Mouse (Mus musculus) embryonic facial prominence, embryonic 14.5 days (tissue): ENCODE measurements around the gene Disp1. TPM values are rescaled to one million over a fixed set of nuclear protein-coding genes. Genes with fewer than 3 reads are reported as not detected.
A peak's percentile ranks its signal among the peaks of the same experiment; 100 is the strongest.

Experiments used
- ATAC-seq: fragments of 200-750 bp; cut with Nextera tagmentation; 2 replicates; pipeline ENCODE4 v1.8.0; 2017; ENCODE audit warnings: low read depth, moderate number of reproducible peaks, moderate TSS enrichment
- DNase-seq: peaks from one replicate; pipeline ENCODE4 v3.0.0-alpha.2; 2015; ENCODE audit warnings: low spot score
- H3K27ac ChIP-seq: fragments of 300-500 bp; sonication (generic); replicated peaks from 2 replicates; pipeline ENCODE4 v1.5.1; 2014; ENCODE audit warnings: low read depth, mild to moderate bottlenecking, low read length, moderate library complexity
- H3K27me3 ChIP-seq: fragments of 300-500 bp; sonication (generic); replicated peaks from 2 replicates; pipeline ENCODE4 v1.6.1; 2014; ENCODE audit warnings: low read length; ENCODE audit not compliant: control insufficient read depth, insufficient read depth
- H3K36me3 ChIP-seq: fragments of 300-500 bp; sonication (generic); 2 replicates; pipeline ENCODE4 v1.6.1; 2014; ENCODE audit warnings: low read length, mixed read lengths; ENCODE audit not compliant: control insufficient read depth, insufficient read depth
- H3K4me1 ChIP-seq: fragments of 300-500 bp; sonication (generic); 2 replicates; pipeline ENCODE4 v1.6.1; 2014; ENCODE audit warnings: antibody characterized with exemption, low read length; ENCODE audit not compliant: control insufficient read depth, insufficient read depth
- H3K4me2 ChIP-seq: fragments of 300-500 bp; sonication (generic); 2 replicates; pipeline ENCODE4 v1.6.1; 2014; ENCODE audit warnings: low read depth, mild to moderate bottlenecking, low read length, moderate library complexity, mixed read lengths
- H3K4me3 ChIP-seq: fragments of 300-500 bp; sonication (generic); 2 replicates; pipeline ENCODE4 v1.5.1; 2014; ENCODE audit warnings: low read depth, mild to moderate bottlenecking, low read length
- H3K9ac ChIP-seq: fragments of 300-500 bp; sonication (generic); 2 replicates; pipeline ENCODE4 v1.6.1; 2014; ENCODE audit warnings: low read depth, mild to moderate bottlenecking, low read length, moderate library complexity, mixed read lengths
- H3K9me3 ChIP-seq: fragments of 300-500 bp; sonication (generic); 2 replicates; pipeline ENCODE4 v1.6.1; 2016; ENCODE audit warnings: low read length; ENCODE audit not compliant: control insufficient read depth
- WGBS: fragments of 180-500 bp; shearing (Covaris S2); extraction: QIAGEN DNeasy Blood & Tissue Kit; methylation state at CpG from one replicate; pipeline ENCODE4 v1.1.7; 2014; 5-methylcytosine and 5-hydroxymethylcytosine counted together
- polyA plus RNA-seq: library from polyadenylated mRNA; unstranded; fragments of >200 nt; fragmentation: Nextera tagmentation; extraction: Ambion mirVana; gene quantifications from 2 replicates; pipeline ENCODE4 v1.2.1, GENCODE M21; 2014

Disp1 gene
- polyA plus RNA-seq, 1 experiment from 2014 or later, result 17.9 TPM

DNA sequence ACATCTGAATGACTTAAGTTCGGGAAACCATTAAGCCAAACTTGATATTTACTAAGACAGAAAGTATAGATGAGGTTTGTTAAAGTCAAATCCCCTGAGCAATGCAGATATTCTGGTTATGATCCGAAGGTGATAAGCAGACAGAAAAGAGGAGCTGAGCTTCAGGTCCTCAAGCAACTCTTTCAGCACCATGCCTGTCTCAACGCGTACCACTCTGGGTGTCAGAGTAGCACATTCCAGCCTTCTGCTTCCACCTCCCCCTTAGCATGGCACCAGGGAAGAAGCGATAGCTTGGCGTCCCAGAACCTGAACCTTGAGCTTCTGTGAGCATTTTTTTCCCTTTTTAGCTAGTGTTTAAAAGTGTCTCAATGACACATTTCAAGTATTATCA, 57.1 kb downstream of the Disp1 start:
- peak; percentile 79 for DNase-seq
- H3K27ac ChIP-seq, result peak overlapping the region; percentile 61; the same call in 1 of the 2 replicates
- H3K4me3 ChIP-seq, result no peak overlapping the region
- WGBS, result 60% methylated on average over 6 of the region's 6 CpGs
- H3K27me3 ChIP-seq, result no peaks in the 10 kb centered on the region
- peak; percentile 76 for ATAC-seq
- no peak overlapping the region for H3K9ac ChIP-seq
- peak overlapping the region; percentile 20; the same call in 1 of the 2 replicates for H3K4me2 ChIP-seq
- peaks cover 8% of the 10 kb centered on the region; the same call in 1 of the 2 replicates for H3K36me3 ChIP-seq
- no peaks in the 10 kb centered on the region for H3K9me3 ChIP-seq
- peaks cover 23% of the 10 kb centered on the region for H3K4me1 ChIP-seq

DNA sequence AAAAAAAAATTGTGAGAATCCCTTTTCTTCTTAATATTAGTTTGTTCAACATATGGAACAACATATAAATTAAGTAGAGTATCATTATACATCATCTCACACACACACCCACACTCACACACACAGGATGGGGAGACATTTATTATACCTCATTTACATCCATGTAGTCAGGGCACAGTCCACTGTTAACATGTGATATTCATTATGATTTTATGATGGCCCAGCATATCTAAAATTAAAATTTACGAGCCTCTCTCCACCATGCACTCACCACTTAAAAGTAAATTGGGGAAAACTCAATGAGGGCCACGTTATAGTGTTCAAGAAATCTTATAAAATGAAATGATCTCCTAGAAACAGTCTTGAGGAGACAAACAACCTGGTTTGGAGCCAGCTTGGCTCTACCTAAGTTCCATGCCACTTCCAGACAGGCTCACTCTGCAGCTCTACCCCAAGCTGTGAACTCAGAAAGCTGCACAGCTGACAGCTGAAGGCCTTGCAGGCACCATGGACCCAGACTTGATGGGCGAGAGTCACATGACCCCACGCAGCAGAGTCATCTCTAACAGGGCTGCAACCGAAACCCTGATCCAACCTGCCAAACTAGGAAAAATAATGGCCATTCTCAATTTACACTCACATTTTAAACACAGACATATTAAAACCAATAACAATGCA, 57.7 kb downstream of the Disp1 start:
- H3K27me3 ChIP-seq, result no peaks in the 10 kb centered on the region
- ATAC-seq, result peak; percentile 61
- H3K36me3 ChIP-seq, result peaks cover 8% of the 10 kb centered on the region; the same call in 1 of the 2 replicates
- no peaks in the 10 kb centered on the region for H3K9me3 ChIP-seq
- peaks cover 18% of the 10 kb centered on the region for H3K4me1 ChIP-seq
- DNase-seq, result peak; percentile 51
- H3K4me2 ChIP-seq, result no peak overlapping the region
- WGBS, result 64% methylated on average over 5 of the region's 5 CpGs
- no peak overlapping the region for H3K4me3 ChIP-seq
- H3K27ac ChIP-seq, result 0 out of 2 replicates have a peak overlapping the region, but pooled peaks have one; percentile 61
- no peak overlapping the region for H3K9ac ChIP-seq

DNA sequence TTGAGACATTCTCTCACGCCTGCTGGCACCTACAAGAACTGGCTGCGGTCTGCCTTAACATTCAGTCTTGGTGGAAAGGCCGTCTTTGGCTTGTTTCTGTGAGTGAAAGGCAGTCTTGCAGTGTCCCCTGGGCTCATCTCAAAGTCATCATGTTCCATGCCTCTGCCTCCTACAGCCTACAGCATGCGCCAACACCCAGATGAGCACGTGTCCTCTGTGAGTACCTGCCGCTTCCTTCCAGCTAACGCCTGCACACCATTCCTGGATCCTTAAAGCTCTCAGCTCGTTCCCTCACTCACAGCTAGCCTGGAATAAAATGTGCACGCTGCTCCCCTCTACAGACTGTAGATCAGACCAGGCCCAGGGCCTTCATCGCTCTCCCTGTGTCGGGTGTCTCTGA, 60.3 kb downstream of the Disp1 start:
- peaks cover 15% of the 10 kb centered on the region; the same call in 1 of the 2 replicates for H3K36me3 ChIP-seq
- H3K4me1 ChIP-seq, result peaks cover 13% of the 10 kb centered on the region
- H3K9me3 ChIP-seq, result peaks cover 8% of the 10 kb centered on the region; the same call in 1 of the 2 replicates
- no peak overlapping the region for H3K4me3 ChIP-seq
- no peak overlapping the region for H3K9ac ChIP-seq
- 82% methylated on average over 11 of the region's 11 CpGs for WGBS
- H3K27ac ChIP-seq, result no peak overlapping the region
- ATAC-seq (no peak), DNase-seq (no peak)
- H3K27me3 ChIP-seq, result no peaks in the 10 kb centered on the region
- H3K4me2 ChIP-seq, result no peak overlapping the region

DNA sequence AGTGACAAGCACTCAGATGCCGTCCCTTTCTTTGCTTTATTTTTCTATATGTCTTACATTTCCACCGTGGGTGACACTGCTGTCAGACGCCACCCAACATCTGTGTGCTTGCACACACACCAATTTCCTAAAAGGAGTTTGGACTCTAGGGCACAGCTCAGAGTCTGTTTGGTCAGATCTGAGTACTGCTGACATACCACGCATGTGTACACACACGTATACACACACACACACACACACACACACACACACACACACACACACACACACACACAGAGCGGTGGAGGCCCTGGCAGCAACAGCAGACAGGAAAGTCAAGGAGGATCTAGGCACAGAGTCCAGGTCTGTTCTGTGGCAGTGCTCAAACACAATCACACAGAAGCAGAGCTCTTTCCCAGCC, 61.1 kb downstream of the Disp1 start:
- H3K9me3 ChIP-seq, result peaks cover 8% of the 10 kb centered on the region; the same call in 1 of the 2 replicates
- ATAC-seq (no peak), DNase-seq (no peak)
- WGBS, result 77% methylated on average over 6 of the region's 6 CpGs
- H3K9ac ChIP-seq, result no peak overlapping the region
- H3K36me3 ChIP-seq, result peaks cover 10% of the 10 kb centered on the region; the same call in 1 of the 2 replicates
- no peaks in the 10 kb centered on the region for H3K27me3 ChIP-seq
- peaks cover 20% of the 10 kb centered on the region for H3K4me1 ChIP-seq
- H3K27ac ChIP-seq, result no peak overlapping the region
- H3K4me2 ChIP-seq, result no peak overlapping the region
- H3K4me3 ChIP-seq, result no peak overlapping the region

DNA sequence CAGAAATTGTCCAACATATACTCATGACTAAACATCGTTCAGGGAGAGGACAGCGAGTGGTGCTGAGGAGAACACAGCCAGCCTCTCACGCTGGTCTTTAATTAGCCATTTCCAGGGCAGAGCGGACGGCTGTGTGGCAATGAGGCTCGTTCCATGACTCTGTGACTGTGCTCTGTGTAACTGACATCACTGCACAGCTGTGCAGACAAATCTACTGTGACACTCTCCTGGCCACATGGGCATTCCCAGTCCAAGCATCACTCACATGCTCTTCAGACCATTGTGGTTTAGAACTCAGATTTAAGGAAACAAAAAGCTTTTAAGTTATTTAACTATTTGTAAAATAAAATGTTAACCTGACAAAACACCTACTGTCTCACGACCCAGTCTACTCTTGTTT, 62.1 kb downstream of the Disp1 start:
- Histone ChIP-seq H3K4me1 (peaks cover 14% of the 10 kb centered on the region), H3K27ac (no peak overlapping the region)
- peak; percentile 61 for DNase-seq

DNA sequence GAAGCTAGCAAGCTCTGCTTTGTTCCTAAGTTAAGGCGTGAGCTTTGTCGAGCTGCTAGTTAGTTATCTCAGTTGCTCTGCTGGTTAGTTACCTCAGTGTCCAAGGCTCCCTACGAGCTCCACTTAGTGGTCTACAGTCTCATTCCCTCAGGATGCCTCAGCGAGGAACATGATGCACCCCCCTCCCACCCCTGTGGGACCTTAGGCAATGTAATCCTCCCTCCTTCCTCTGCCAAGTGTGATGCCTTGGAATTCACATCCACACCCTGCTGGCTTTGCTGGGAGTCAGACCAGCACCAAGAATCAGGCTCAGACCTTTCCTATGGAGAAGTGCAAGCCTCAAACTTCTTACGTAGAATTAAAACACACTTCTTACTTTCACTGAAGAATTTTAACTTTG, 65.7 kb downstream of the Disp1 start:
- H3K27ac ChIP-seq, result peak overlapping the region; percentile 52; the same call in 1 of the 2 replicates
- no peak overlapping the region for H3K9ac ChIP-seq
- no peak overlapping the region for H3K4me3 ChIP-seq
- no peak overlapping the region for H3K4me2 ChIP-seq
- peaks cover 10% of the 10 kb centered on the region; the same call in 1 of the 2 replicates for H3K36me3 ChIP-seq
- no peak for ATAC-seq
- H3K9me3 ChIP-seq, result peaks cover 8% of the 10 kb centered on the region; the same call in 1 of the 2 replicates
- no peaks in the 10 kb centered on the region for H3K27me3 ChIP-seq
- WGBS, result 59% methylated on average over 5 of the region's 5 CpGs
- peaks cover 23% of the 10 kb centered on the region for H3K4me1 ChIP-seq
- peak; percentile 62 for DNase-seq

More for the DNA sequence above, 62.1 kb downstream of the Disp1 start:
- no peak overlapping the region for H3K9ac ChIP-seq
- H3K36me3 ChIP-seq, result peaks cover 10% of the 10 kb centered on the region; the same call in 1 of the 2 replicates
- H3K27me3 ChIP-seq, result no peaks in the 10 kb centered on the region
- H3K4me3 ChIP-seq, result no peak overlapping the region
- ATAC-seq, result peak; percentile 85
- H3K4me2 ChIP-seq, result no peak overlapping the region
- peaks cover 8% of the 10 kb centered on the region; the same call in 1 of the 2 replicates for H3K9me3 ChIP-seq
- WGBS, result 52% methylated on average over 7 of the region's 7 CpGs

DNA sequence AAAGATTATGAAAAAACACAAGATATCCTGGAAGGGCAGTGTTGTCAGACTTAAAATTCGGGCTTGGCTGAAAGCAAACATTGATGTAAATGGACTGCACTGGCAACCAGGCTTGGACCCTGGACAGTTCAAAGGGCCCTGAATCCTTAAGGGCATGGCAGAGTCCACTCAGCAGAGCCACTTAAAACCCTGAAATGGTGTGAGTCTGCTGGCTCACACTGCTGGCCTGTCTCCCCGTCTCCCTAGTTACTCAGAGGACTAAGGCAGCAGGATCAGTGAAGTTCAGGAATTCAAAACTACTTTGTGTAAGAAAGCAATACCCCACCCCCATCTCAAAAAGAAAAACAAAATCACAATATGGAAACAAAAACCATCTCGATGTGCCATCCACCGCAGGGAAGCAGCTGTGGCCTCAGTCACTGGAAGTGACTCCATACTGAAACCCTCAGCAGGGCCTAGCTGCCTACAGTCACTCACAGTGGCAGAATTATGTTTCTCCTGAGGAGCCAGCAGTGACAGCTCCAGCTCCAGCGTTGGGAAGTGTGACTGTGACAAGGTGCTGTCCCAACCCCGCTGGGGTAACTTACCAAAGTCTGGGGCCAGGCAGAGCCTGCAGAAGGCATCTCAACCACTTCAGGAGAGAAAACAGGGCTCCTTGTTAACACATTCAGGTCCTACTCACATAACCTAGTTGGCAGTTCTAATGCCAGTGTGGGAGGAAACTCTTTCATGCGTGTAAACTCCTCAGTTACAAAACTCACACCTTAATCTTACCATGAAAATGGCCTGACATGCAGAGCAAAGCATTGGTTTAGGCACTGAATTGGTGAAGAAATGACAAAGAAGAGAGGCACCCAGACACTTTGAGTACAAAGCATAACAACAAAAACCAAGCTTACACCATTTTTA, 66.8 kb downstream of the Disp1 start:
- Histone ChIP-seq H3K4me1 (peaks cover 32% of the 10 kb centered on the region), H3K9me3 (peaks cover 8% of the 10 kb centered on the region; the same call in 1 of the 2 replicates), H3K27me3 (no peaks in the 10 kb centered on the region), H3K27ac (0 out of 2 replicates have a peak overlapping the region, but pooled peaks have one; percentile 1), H3K36me3 (peaks cover 10% of the 10 kb centered on the region; the same call in 1 of the 2 replicates), H3K4me2 (no peak overlapping the region), H3K4me3 (no peak overlapping the region), H3K9ac (no peak overlapping the region)
- DNase-seq, result no peak
- no peak; the same call in 1 of the 2 replicates for ATAC-seq
- WGBS, result 45% methylated on average over 7 of the region's 7 CpGs

DNA sequence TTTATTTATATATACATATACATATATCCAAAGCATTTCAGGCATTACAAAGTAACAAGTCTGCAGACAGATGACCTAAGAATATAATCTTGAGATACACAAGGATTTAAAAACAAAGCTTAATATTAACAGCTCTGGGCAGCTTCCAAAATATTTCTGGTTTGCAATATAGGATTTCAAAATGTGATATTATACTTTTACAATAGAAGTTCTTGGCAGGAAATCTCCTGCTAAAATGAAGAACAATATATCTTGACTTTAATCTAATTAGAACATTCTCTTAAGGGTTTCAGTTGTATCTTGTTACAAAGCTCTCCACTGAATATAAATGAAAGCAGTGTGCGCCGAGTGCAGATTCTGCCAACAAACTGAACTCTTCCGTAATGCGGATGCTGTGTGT, 68.0 kb downstream of the Disp1 start:
- WGBS, result 65% methylated on average over 4 of the region's 4 CpGs
- ATAC-seq (no peak), DNase-seq (peak; percentile 70)
- Histone ChIP-seq H3K9me3 (peaks cover 6% of the 10 kb centered on the region; the same call in 1 of the 2 replicates), H3K9ac (no peak overlapping the region), H3K4me3 (no peak overlapping the region), H3K36me3 (peaks cover 8% of the 10 kb centered on the region; the same call in 1 of the 2 replicates), H3K4me2 (no peak overlapping the region), H3K27me3 (no peaks in the 10 kb centered on the region), H3K27ac (no peak overlapping the region), H3K4me1 (peaks cover 32% of the 10 kb centered on the region)
